ENCODE assay signal across 13 mouse cellular contexts in genomic region chr9:21100447-21101161, GRCm38 (mm10). TPM values are rescaled to one million over a fixed set of nuclear protein-coding genes. Genes with fewer than 3 reads are reported as not detected.
DNase-seq lines count a peak whose midpoint lies in the region; ATAC-seq and TF ChIP-seq lines count a peak whose summit lies in the region.
"Had no signal": no experiment of that assay in that cellular context is flagged by ENCODE, and none has a peak within 500 bp of the region (broad histone marks: within the 10 kb centered on the region; RNA-seq: fewer than 3 reads in every experiment).

No protein-coding gene starts in this region.

- ATAC-seq in heart, embryonic 15.5 days (replicated peaks; ENCODE audit: insufficient number of reproducible peaks, insufficient read depth, low FRiP score, low read depth) = no peak
- peak; percentile 26; the same call in 1 of the 2 replicates for ATAC-seq in embryonic facial prominence, embryonic 14.5 days (ENCODE audit: low read depth)
- ATAC-seq in liver, embryonic 13.5 days (ENCODE audit: low read depth) = no peak

- DNase-seq in heart, adult 18-20 months = no peak
- peak; percentile 18 for DNase-seq in CD4-positive helper T cell, adult 2 months (ENCODE audit: low read depth, low spot score)
- no peak for DNase-seq in embryonic facial prominence, embryonic 14.5 days (ENCODE audit: low spot score)
- no peak for DNase-seq in liver, embryonic 13.5 days
- no peak for DNase-seq in cerebellum, postnatal 25 days
- no peak for DNase-seq in kidney, adult 2 months
- no peak for DNase-seq in B cell, adult 2 months
- DNase-seq: adrenal gland, postnatal 25 days; gastrocnemius, postnatal 10 days; kidney, adult 8-10 months; right cerebral cortex, adult 18-20 months had no signal

- no peak for TF ChIP-seq POLR2A in kidney, adult 2 months (IDR thresholded peaks at IDR 0.05; ENCODE audit: low read depth, low read length)

- WGBS in heart, embryonic 15.5 days = 38% methylated on average over 15 of the region's 15 CpGs
- WGBS in embryonic facial prominence, embryonic 14.5 days = 43% methylated on average over 15 of the region's 15 CpGs
- WGBS in liver, embryonic 13.5 days (ENCODE audit: insufficient replicate concordance) = 20% methylated on average over 15 of the region's 15 CpGs
- 54% methylated on average over 15 of the region's 15 CpGs for WGBS in kidney, adult 2 months

- H3K4me2 ChIP-seq in heart, embryonic 15.5 days = peak overlapping the region; percentile 18; the same call in 1 of the 2 replicates
- H3K4me2 ChIP-seq in embryonic facial prominence, embryonic 14.5 days (ENCODE audit: low read depth, low read length) = no peak overlapping the region; the same call in 1 of the 2 replicates
- H3K4me2 ChIP-seq in liver, embryonic 13.5 days = peak overlapping the region; percentile 46

- no peak overlapping the region for H3K4me3 ChIP-seq in heart, embryonic 15.5 days
- no peak overlapping the region for H3K4me3 ChIP-seq in embryonic facial prominence, embryonic 14.5 days (ENCODE audit: low read depth, low read length)
- peak overlapping the region; percentile 28 for H3K4me3 ChIP-seq in liver, embryonic 13.5 days (replicated peaks)
- H3K4me3 ChIP-seq in kidney, adult 2 months (ENCODE audit: insufficient read depth, low read depth, low read length) = no peak overlapping the region
- H3K4me3 ChIP-seq: left cerebral cortex, adult 2 months had no signal

- no peaks in the 10 kb centered on the region for H3K36me3 ChIP-seq in heart, embryonic 15.5 days
- H3K36me3 ChIP-seq in embryonic facial prominence, embryonic 14.5 days (ENCODE audit: control insufficient read depth, insufficient read depth, low read length) = peaks cover 6% of the 10 kb centered on the region; the same call in 1 of the 2 replicates
- peaks cover 21% of the 10 kb centered on the region; the same call in 1 of the 2 replicates for H3K36me3 ChIP-seq in liver, embryonic 13.5 days
- H3K36me3 ChIP-seq in kidney, adult 2 months (ENCODE audit: control insufficient read depth, insufficient read depth, low read length) = no peaks in the 10 kb centered on the region

- no peak overlapping the region for H3K27ac ChIP-seq in heart, embryonic 15.5 days
- H3K27ac ChIP-seq in embryonic facial prominence, embryonic 14.5 days (replicated peaks; ENCODE audit: low read depth, low read length) = no peak overlapping the region
- H3K27ac ChIP-seq in liver, embryonic 13.5 days = peak overlapping the region; percentile 50; the same call in 1 of the 2 replicates
- no peak overlapping the region for H3K27ac ChIP-seq in kidney, adult 2 months (ENCODE audit: insufficient read depth, low read depth, low read length)
- H3K27ac ChIP-seq: left cerebral cortex, adult 2 months had no signal

- no peaks in the 10 kb centered on the region for H3K9me3 ChIP-seq in heart, embryonic 15.5 days (replicated peaks)
- no peaks in the 10 kb centered on the region for H3K9me3 ChIP-seq in embryonic facial prominence, embryonic 14.5 days (ENCODE audit: control insufficient read depth, low read length)
- no peaks in the 10 kb centered on the region for H3K9me3 ChIP-seq in liver, embryonic 13.5 days (replicated peaks)

- H3K9ac ChIP-seq in heart, embryonic 15.5 days = no peak overlapping the region
- peak overlapping the region; percentile 20; the same call in 1 of the 2 replicates for H3K9ac ChIP-seq in embryonic facial prominence, embryonic 14.5 days (ENCODE audit: low read depth, low read length)
- peak overlapping the region; percentile 53 for H3K9ac ChIP-seq in liver, embryonic 13.5 days

- H3K4me1 ChIP-seq in heart, embryonic 15.5 days (replicated peaks) = 0 out of 2 replicates have a peak, but pooled peaks cover 7% of the 10 kb centered on the region
- no peaks in the 10 kb centered on the region for H3K4me1 ChIP-seq in embryonic facial prominence, embryonic 14.5 days (ENCODE audit: control insufficient read depth, insufficient read depth, low read length)
- H3K4me1 ChIP-seq in liver, embryonic 13.5 days (replicated peaks) = peaks cover 63% of the 10 kb centered on the region
- H3K4me1 ChIP-seq in kidney, adult 2 months (ENCODE audit: control insufficient read depth, insufficient read depth, low read length) = no peaks in the 10 kb centered on the region

- H3K27me3 ChIP-seq in heart, embryonic 15.5 days = no peaks in the 10 kb centered on the region
- no peaks in the 10 kb centered on the region for H3K27me3 ChIP-seq in embryonic facial prominence, embryonic 14.5 days (replicated peaks; ENCODE audit: control insufficient read depth, insufficient read depth, low read length)
- no peaks in the 10 kb centered on the region for H3K27me3 ChIP-seq in liver, embryonic 13.5 days
- H3K27me3 ChIP-seq in kidney, adult 2 months (replicated peaks; ENCODE audit: control insufficient read depth, insufficient read depth, low read length) = no peaks in the 10 kb centered on the region

- TF ChIP-seq CTCF in kidney, adult 2 months (conservative IDR thresholded peaks at IDR 0.05; ENCODE audit: insufficient read depth, insufficient read length, low read depth, low read length) = no peak

RNA-seq across cellular contexts. Expression of gene Raver1, which starts 8.8 kb away (rescaled TPM):
- 33.5 and 53.2 TPM in 2 replicates for polyA plus RNA-seq in heart, embryonic 15.5 days (2015; fragmentation: Nextera tagmentation; extraction: Ambion mirVana)
- 10 to 100 TPM; 22.5 to 23.9 TPM for total RNA-seq in heart, adult 18-20 months (2021)
- 64.2 and 71.4 TPM in 2 replicates for polyA plus RNA-seq in embryonic facial prominence, embryonic 14.5 days (2014; fragmentation: Nextera tagmentation; extraction: Ambion mirVana)
- 18.4 and 27.0 TPM in 2 replicates for polyA plus RNA-seq in liver, embryonic 13.5 days (2015; fragmentation: Nextera tagmentation; extraction: Ambion mirVana)
- polyA plus RNA-seq in kidney, adult 2 months (2012; rRNA removed) = 45.8 and 47.3 TPM in 2 replicates

RNA-seq across cellular contexts. Expression of gene Gm38431, which starts 8.8 kb away (rescaled TPM):
- polyA plus RNA-seq in heart, embryonic 15.5 days (2015; fragmentation: Nextera tagmentation; extraction: Ambion mirVana) = 1.1 and 2.3 TPM in 2 replicates
- under 1 TPM; 0.27 to 0.31 TPM for total RNA-seq in heart, adult 18-20 months (2021)
- polyA plus RNA-seq in embryonic facial prominence, embryonic 14.5 days (2014; fragmentation: Nextera tagmentation; extraction: Ambion mirVana) = 1.2 and 1.4 TPM in 2 replicates
- 1.3 and 1.6 TPM in 2 replicates for polyA plus RNA-seq in liver, embryonic 13.5 days (2015; fragmentation: Nextera tagmentation; extraction: Ambion mirVana)
- 1.1 and 2.6 TPM in 2 replicates for polyA plus RNA-seq in kidney, adult 2 months (2012; rRNA removed)

RNA-seq across cellular contexts. Expression of gene Fdx1l, which starts 27.2 kb away (rescaled TPM):
- polyA plus RNA-seq in heart, embryonic 15.5 days (2015; fragmentation: Nextera tagmentation; extraction: Ambion mirVana) = 42.9 and 52.3 TPM in 2 replicates
- 10 to 100 TPM; 39.1 to 48.3 TPM for total RNA-seq in heart, adult 18-20 months (2021)
- 60.8 and 62.7 TPM in 2 replicates for polyA plus RNA-seq in embryonic facial prominence, embryonic 14.5 days (2014; fragmentation: Nextera tagmentation; extraction: Ambion mirVana)
- polyA plus RNA-seq in liver, embryonic 13.5 days (2015; fragmentation: Nextera tagmentation; extraction: Ambion mirVana) = 36.6 and 41.0 TPM in 2 replicates
- polyA plus RNA-seq in kidney, adult 2 months (2012; rRNA removed) = 59.8 and 67.0 TPM in 2 replicates

RNA-seq across cellular contexts. Expression of gene Gm49373, which starts 27.7 kb away (rescaled TPM):
- 0.26 and 0.79 TPM in 2 replicates for polyA plus RNA-seq in heart, embryonic 15.5 days (2015; fragmentation: Nextera tagmentation; extraction: Ambion mirVana)
- under 1 TPM; 0.30 to 0.33 TPM for total RNA-seq in heart, adult 18-20 months (2021)
- 0.24 TPM in 1 of 2 replicates, not detected in the other for polyA plus RNA-seq in embryonic facial prominence, embryonic 14.5 days (2014; fragmentation: Nextera tagmentation; extraction: Ambion mirVana)
- 0.56 and 0.68 TPM in 2 replicates for polyA plus RNA-seq in liver, embryonic 13.5 days (2015; fragmentation: Nextera tagmentation; extraction: Ambion mirVana)
- 0.20 and 0.27 TPM in 2 replicates for polyA plus RNA-seq in kidney, adult 2 months (2012; rRNA removed)

RNA-seq across cellular contexts. Expression of gene Tyk2, which starts 30.4 kb away (rescaled TPM):
- polyA plus RNA-seq in heart, embryonic 15.5 days (2015; fragmentation: Nextera tagmentation; extraction: Ambion mirVana) = 12.2 and 16.6 TPM in 2 replicates
- total RNA-seq in heart, adult 18-20 months (2021) = 10 to 100 TPM in 1 of 2 experiments, 1 to 10 TPM in 1; 8.0 to 10.3 TPM
- 9.8 and 11.6 TPM in 2 replicates for polyA plus RNA-seq in embryonic facial prominence, embryonic 14.5 days (2014; fragmentation: Nextera tagmentation; extraction: Ambion mirVana)
- polyA plus RNA-seq in liver, embryonic 13.5 days (2015; fragmentation: Nextera tagmentation; extraction: Ambion mirVana) = 6.2 and 7.2 TPM in 2 replicates
- 17.0 and 19.0 TPM in 2 replicates for polyA plus RNA-seq in kidney, adult 2 months (2012; rRNA removed)
